Mouse (Mus musculus): ENCODE measurements around the gene Fam228b. TPM values are rescaled to one million over a fixed set of nuclear protein-coding genes. Genes with fewer than 3 reads are reported as not detected.
"Not testable (repeated sequence)": the region's sequence is repeated elsewhere in the genome, so short reads cannot be mapped to it uniquely, and the experiment has no call there.

Gene Fam228b
- polyA plus RNA-seq, 1 experiment from 2014 or later: 1.3 TPM

- no peak for ATAC-seq
- H3K9ac ChIP-seq (ENCODE audit: low read depth, low read length): no peak overlapping the region
- H3K36me3 ChIP-seq (ENCODE audit: control insufficient read depth, insufficient read depth, low read length): peaks cover 14% of the 10 kb centered on the region
- H3K9me3 ChIP-seq (ENCODE audit: control insufficient read depth, low read length): no peaks in the 10 kb centered on the region
- no peak overlapping the region for H3K4me3 ChIP-seq (ENCODE audit: low read length)
- H3K27ac ChIP-seq (ENCODE audit: low read length): no peak overlapping the region
- no peak overlapping the region for H3K4me2 ChIP-seq (ENCODE audit: low read depth, low read length)
- WGBS: 83% methylated on average over 10 of the region's 10 CpGs
- H3K27me3 ChIP-seq (replicated peaks; ENCODE audit: control insufficient read depth, insufficient read depth, low read length): no peaks in the 10 kb centered on the region
- H3K4me1 ChIP-seq (ENCODE audit: control insufficient read depth, insufficient read depth, low read length): no peaks in the 10 kb centered on the region
Measured at GRCm38 (mm10) chr12:4706901-4707300, 62.2 kb downstream of the Fam228b start.

DNA sequence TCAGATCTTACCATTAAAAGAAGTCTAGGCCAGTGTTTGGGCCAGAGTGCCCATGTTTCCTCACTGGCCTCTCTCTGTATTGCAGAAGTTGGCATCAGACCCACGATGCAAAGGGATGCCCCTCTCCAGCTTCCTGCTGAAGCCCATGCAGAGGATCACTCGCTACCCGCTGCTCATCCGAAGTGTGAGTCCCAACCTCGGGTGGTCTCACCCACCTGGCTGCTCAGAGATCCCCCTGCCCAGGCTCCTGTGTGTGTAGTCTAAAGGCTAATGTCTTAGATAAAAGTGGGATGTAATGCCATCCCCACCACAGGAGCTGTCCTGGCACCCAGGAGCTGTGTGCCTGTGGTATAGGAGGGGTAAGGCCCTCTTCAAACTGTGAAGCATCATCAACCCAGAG is 62.9 kb downstream of the Fam228b start:
- no peak overlapping the region for H3K27ac ChIP-seq (ENCODE audit: low read length)
- no peaks in the 10 kb centered on the region for H3K27me3 ChIP-seq (replicated peaks; ENCODE audit: control insufficient read depth, insufficient read depth, low read length)
- no peaks in the 10 kb centered on the region for H3K9me3 ChIP-seq (ENCODE audit: control insufficient read depth, low read length)
- no peak overlapping the region for H3K4me2 ChIP-seq (ENCODE audit: low read depth, low read length)
- H3K4me3 ChIP-seq (ENCODE audit: low read length): no peak overlapping the region
- no peaks in the 10 kb centered on the region for H3K4me1 ChIP-seq (ENCODE audit: control insufficient read depth, insufficient read depth, low read length)
- no peak overlapping the region for H3K9ac ChIP-seq (ENCODE audit: low read depth, low read length)
- 91% methylated on average over 5 of the region's 5 CpGs for WGBS
- H3K36me3 ChIP-seq (ENCODE audit: control insufficient read depth, insufficient read depth, low read length): peaks cover 14% of the 10 kb centered on the region
- ATAC-seq: no peak

GRCm38 (mm10) chr12:4705626-4706025 is 63.4 kb downstream of the Fam228b start:
- H3K4me3 ChIP-seq (ENCODE audit: low read length); H3K4me1 ChIP-seq (ENCODE audit: control insufficient read depth, insufficient read depth, low read length); ATAC-seq; H3K27me3 ChIP-seq (replicated peaks; ENCODE audit: control insufficient read depth, insufficient read depth, low read length); H3K27ac ChIP-seq (ENCODE audit: low read length); H3K4me2 ChIP-seq (ENCODE audit: low read depth, low read length); H3K9ac ChIP-seq (ENCODE audit: low read depth, low read length); H3K9me3 ChIP-seq (ENCODE audit: control insufficient read depth, low read length): not testable (repeated sequence)
- peaks cover 14% of the 10 kb centered on the region for H3K36me3 ChIP-seq (ENCODE audit: control insufficient read depth, insufficient read depth, low read length)
- 48% methylated on average over 6 of the region's 6 CpGs for WGBS

GRCm38 (mm10) chr12:4694534-4694933 is 74.5 kb downstream of the Fam228b start:
- WGBS: 94% methylated on average over 1 of the region's 1 CpGs
- no peak for ATAC-seq
- no peaks in the 10 kb centered on the region for H3K27me3 ChIP-seq (replicated peaks; ENCODE audit: control insufficient read depth, insufficient read depth, low read length)

GRCm38 (mm10) chr12:4691193-4691592 is 77.9 kb downstream of the Fam228b start:
- Histone ChIP-seq H3K27ac (ENCODE audit: low read length) (no peak overlapping the region), H3K4me3 (ENCODE audit: low read length) (no peak overlapping the region), H3K27me3 (replicated peaks; ENCODE audit: control insufficient read depth, insufficient read depth, low read length) (no peaks in the 10 kb centered on the region), H3K4me1 (ENCODE audit: control insufficient read depth, insufficient read depth, low read length) (no peaks in the 10 kb centered on the region), H3K9me3 (ENCODE audit: control insufficient read depth, low read length) (no peaks in the 10 kb centered on the region), H3K36me3 (ENCODE audit: control insufficient read depth, insufficient read depth, low read length) (no peaks in the 10 kb centered on the region), H3K4me2 (ENCODE audit: low read depth, low read length) (no peak overlapping the region), H3K9ac (ENCODE audit: low read depth, low read length) (no peak overlapping the region)
- no peak for ATAC-seq
- 83% methylated on average over 3 of the region's 3 CpGs for WGBS

More at GRCm38 (mm10) chr12:4694534-4694933, 74.5 kb downstream of the Fam228b start:
- Histone ChIP-seq H3K9me3 (ENCODE audit: control insufficient read depth, low read length) (no peaks in the 10 kb centered on the region), H3K4me1 (ENCODE audit: control insufficient read depth, insufficient read depth, low read length) (no peaks in the 10 kb centered on the region), H3K4me3 (ENCODE audit: low read length) (no peak overlapping the region), H3K27ac (ENCODE audit: low read length) (no peak overlapping the region), H3K9ac (ENCODE audit: low read depth, low read length) (no peak overlapping the region), H3K36me3 (ENCODE audit: control insufficient read depth, insufficient read depth, low read length) (peaks cover 3% of the 10 kb centered on the region; the same call in 1 of the 2 replicates), H3K4me2 (ENCODE audit: low read depth, low read length) (no peak overlapping the region)

Other genes starting within 250 kb of the Fam228b start
- gene Itsn2, start 176.6 kb downstream of the Fam228b start, polyA plus RNA-seq (2015; fragmentation: Nextera tagmentation; extraction: Ambion mirVana): 30.4 and 32.9 TPM in 2 replicates
- not detected in 2 replicates for gene Gm3625, start 176.3 kb downstream of the Fam228b start, polyA plus RNA-seq (2015; fragmentation: Nextera tagmentation; extraction: Ambion mirVana)
- 0.05 and 0.34 TPM in 2 replicates for gene Fam228a, start 30.8 kb downstream of the Fam228b start, polyA plus RNA-seq (2015; fragmentation: Nextera tagmentation; extraction: Ambion mirVana)
- 1.1 TPM in 2 replicates for gene Pfn4, start 245 bp downstream of the Fam228b start, polyA plus RNA-seq (2015; fragmentation: Nextera tagmentation; extraction: Ambion mirVana)
- gene Sf3b6, start 48.3 kb upstream of the Fam228b start, polyA plus RNA-seq (2015; fragmentation: Nextera tagmentation; extraction: Ambion mirVana): 169 and 193 TPM in 2 replicates
- gene Fkbp1b, start 72.3 kb upstream of the Fam228b start, polyA plus RNA-seq (2015; fragmentation: Nextera tagmentation; extraction: Ambion mirVana): 7.1 and 8.2 TPM in 2 replicates
- 11.0 and 12.4 TPM in 2 replicates for gene Wdcp, start 74.0 kb upstream of the Fam228b start, polyA plus RNA-seq (2015; fragmentation: Nextera tagmentation; extraction: Ambion mirVana)
- gene Mfsd2b, start 105.1 kb upstream of the Fam228b start, polyA plus RNA-seq (2015; fragmentation: Nextera tagmentation; extraction: Ambion mirVana): 1.3 and 1.7 TPM in 2 replicates
- gene Ubxn2a, start 138.4 kb upstream of the Fam228b start, polyA plus RNA-seq (2015; fragmentation: Nextera tagmentation; extraction: Ambion mirVana): 31.0 and 32.8 TPM in 2 replicates
- 4.4 and 5.2 TPM in 2 replicates for gene Atad2b, start 148.1 kb upstream of the Fam228b start, polyA plus RNA-seq (2015; fragmentation: Nextera tagmentation; extraction: Ambion mirVana)

All from intestine, embryonic 16.5 days (tissue).